Mouse (Mus musculus) heart, adult 2 months (tissue): ENCODE measurements around the gene Tshz2. TPM values are rescaled to one million over a fixed set of nuclear protein-coding genes. Genes with fewer than 3 reads are reported as not detected.

Source experiments
- DNase-seq, 2 experiments: peaks; one replicate each; pipeline ENCODE4 v3.0.0; 2021
- H3K27ac ChIP-seq: fragments of 200-600 bp; 2 replicates; pipeline ENCODE4 v1.8.1; 2022
- H3K27me3 ChIP-seq: fragments of 200-500 bp; 2 replicates; pipeline ENCODE4 v1.6.1; 2012; ENCODE audit warnings: mild to moderate bottlenecking, low read length, inconsistent platforms, mixed read lengths; ENCODE audit not compliant: control insufficient read depth, insufficient read depth
- H3K36me3 ChIP-seq: fragments of 200-500 bp; 2 replicates; pipeline ENCODE4 v1.6.1; 2012; ENCODE audit warnings: low read length, inconsistent platforms; ENCODE audit not compliant: control insufficient read depth, insufficient read depth
- H3K4me1 ChIP-seq: fragments of 200-500 bp; 2 replicates; pipeline ENCODE4 v1.6.1; 2011; ENCODE audit warnings: low read length; ENCODE audit not compliant: control insufficient read depth, insufficient read depth
- H3K4me3 ChIP-seq: fragments of 200-600 bp; 2 replicates; pipeline ENCODE4 v1.8.1; 2022
- H3K79me2 ChIP-seq: fragments of 200-500 bp; replicated peaks from 2 replicates; pipeline ENCODE4 v1.6.1; 2012; ENCODE audit warnings: mild to moderate bottlenecking, inconsistent platforms, low read length, moderate library complexity, mixed read lengths; ENCODE audit not compliant: control insufficient read depth, insufficient read depth
- H3K9ac ChIP-seq: fragments of 200-500 bp; 2 replicates; pipeline ENCODE4 v1.6.1; 2012; ENCODE audit warnings: low read depth, mild to moderate bottlenecking, control low read depth, inconsistent platforms, low read length, mixed read lengths
- CTCF ChIP-seq: fragments of 200-600 bp; IDR thresholded peaks from 2 replicates; pipeline ENCODE4 v1.8.1; 2022; ENCODE audit warnings: antibody characterized with exemption, mild to moderate bottlenecking, moderate library complexity
- EP300 ChIP-seq: fragments of 200-500 bp; IDR thresholded peaks from 2 replicates; pipeline ENCODE4 v1.6.1; 2011; ENCODE audit warnings: low read depth, low read length, control low read depth; ENCODE audit not compliant: insufficient read depth
- POLR2A ChIP-seq: fragments of 200-500 bp; IDR thresholded peaks from 2 replicates; pipeline ENCODE4 v1.6.1; 2011; ENCODE audit warnings: mild to moderate bottlenecking, low read depth, low read length, control low read depth; ENCODE audit not compliant: insufficient read depth
- WGBS: fragments of 180-500 bp; shearing (Covaris S2); methylation state at CpG from one replicate; pipeline ENCODE4 v1.1.7; 2018; 5-methylcytosine and 5-hydroxymethylcytosine counted together
- intact Hi-C: fragments of 180-260 bp; cut with DNase I; formaldehyde crosslinking; loops from one replicate; pipeline ENCODE4 v1.15.1; 2025
- polyA plus RNA-seq: library from polyadenylated mRNA; depleted of rRNA; stranded (reverse); fragments of >200 nt; gene quantifications from 2 replicates; pipeline ENCODE4 v1.2.3, GENCODE M21; 2012
- total RNA-seq, 2 experiments: library from RNA; stranded (reverse); gene quantifications; 2 replicates each; pipeline ENCODE4 v1.2.3; 2021

Tshz2 gene
- total and polyA plus RNA-seq, 3 experiments: 8.2 to 12.9 (median 12.1) TPM

GRCm38 (mm10) chr2:169860895-169861294 lies 228.1 kb downstream of the Tshz2 start:
- Histone ChIP-seq H3K27ac (no peak overlapping the region), H3K9ac (no peak overlapping the region), H3K36me3 (no peaks in the 10 kb centered on the region), H3K4me3 (no peak overlapping the region), H3K4me1 (no peaks in the 10 kb centered on the region), H3K79me2 (no peaks in the 10 kb centered on the region), H3K27me3 (no peaks in the 10 kb centered on the region)
- intact Hi-C loops: no loop called here
- WGBS: 69% methylated on average over 5 of the region's 5 CpGs
- DNase-seq: no peak
- TF ChIP-seq CTCF (no peak), EP300 (no peak), POLR2A (no peak)

DNA sequence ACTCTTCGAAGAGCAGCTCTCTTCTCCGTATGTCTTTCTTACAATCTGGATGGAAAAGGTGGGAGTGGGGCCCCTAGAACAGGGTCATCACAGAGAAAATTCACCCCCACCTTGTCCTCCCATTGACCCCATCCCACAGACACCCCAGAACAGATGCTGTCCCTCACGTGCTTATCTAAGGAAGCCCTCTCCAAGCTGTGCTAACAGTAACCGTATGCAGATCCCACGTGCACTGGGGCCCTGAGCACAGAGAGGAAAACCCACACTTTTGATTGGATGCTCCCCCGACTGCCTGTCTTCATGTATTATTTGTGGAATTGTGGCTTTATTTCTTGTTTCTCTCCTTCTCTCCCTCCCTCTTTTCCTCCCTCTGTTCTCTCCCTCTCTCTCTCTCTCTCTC lies 229.9 kb downstream of the Tshz2 start:
- intact Hi-C loops: no loop called here
- WGBS: 43% methylated on average over 6 of the region's 6 CpGs

DNA sequence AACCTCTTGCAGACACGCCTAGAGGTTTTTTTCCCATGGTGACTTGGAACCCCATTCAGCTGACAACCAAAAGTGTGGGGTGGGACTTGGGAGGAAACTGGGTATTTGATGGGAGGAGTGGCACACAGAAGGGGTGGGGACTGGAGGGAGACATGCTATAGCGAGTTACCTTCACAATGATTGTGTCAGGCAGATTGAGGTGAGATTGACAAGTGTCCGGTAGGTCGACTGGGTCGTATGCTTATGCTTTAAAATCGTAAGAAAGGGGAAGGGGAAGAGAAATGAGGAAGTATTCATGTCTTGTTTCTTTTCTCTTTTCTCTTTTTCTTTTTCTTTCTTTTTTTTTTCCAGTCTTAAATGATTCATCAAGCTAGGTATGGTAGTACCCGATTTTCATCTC lies 236.7 kb downstream of the Tshz2 start:
- no peak for TF ChIP-seq CTCF
- no peak for TF ChIP-seq EP300
- TF ChIP-seq POLR2A: no peak
- Histone ChIP-seq H3K27me3 (no peaks in the 10 kb centered on the region), H3K27ac (no peak overlapping the region), H3K4me3 (no peak overlapping the region), H3K9ac (no peak overlapping the region), H3K79me2 (no peaks in the 10 kb centered on the region), H3K4me1 (no peaks in the 10 kb centered on the region), H3K36me3 (no peaks in the 10 kb centered on the region)
- DNase-seq: no peak
- intact Hi-C loops: no loop called here
- 85% methylated on average over 7 of the region's 7 CpGs for WGBS

More for the DNA sequence above, 229.9 kb downstream of the Tshz2 start:
- Histone ChIP-seq H3K79me2 (no peaks in the 10 kb centered on the region), H3K27me3 (no peaks in the 10 kb centered on the region), H3K27ac (no peak overlapping the region), H3K4me3 (no peak overlapping the region), H3K36me3 (no peaks in the 10 kb centered on the region), H3K9ac (no peak overlapping the region), H3K4me1 (no peaks in the 10 kb centered on the region)
- no peak for TF ChIP-seq EP300
- no peak for TF ChIP-seq CTCF
- TF ChIP-seq POLR2A: no peak
- no peak for DNase-seq

GRCm38 (mm10) chr2:169870503-169870902 lies 237.7 kb downstream of the Tshz2 start:
- no peaks in the 10 kb centered on the region for H3K36me3 ChIP-seq
- no peak for DNase-seq
- H3K4me3 ChIP-seq: no peak overlapping the region
- WGBS: 23% methylated on average over 5 of the region's 5 CpGs
- no peaks in the 10 kb centered on the region for H3K79me2 ChIP-seq
- intact Hi-C loops: no loop called here
- no peaks in the 10 kb centered on the region for H3K27me3 ChIP-seq
- H3K9ac ChIP-seq: no peak overlapping the region
- no peaks in the 10 kb centered on the region for H3K4me1 ChIP-seq
- TF ChIP-seq POLR2A: no peak
- TF ChIP-seq CTCF: no peak
- no peak for TF ChIP-seq EP300
- H3K27ac ChIP-seq: no peak overlapping the region

DNA sequence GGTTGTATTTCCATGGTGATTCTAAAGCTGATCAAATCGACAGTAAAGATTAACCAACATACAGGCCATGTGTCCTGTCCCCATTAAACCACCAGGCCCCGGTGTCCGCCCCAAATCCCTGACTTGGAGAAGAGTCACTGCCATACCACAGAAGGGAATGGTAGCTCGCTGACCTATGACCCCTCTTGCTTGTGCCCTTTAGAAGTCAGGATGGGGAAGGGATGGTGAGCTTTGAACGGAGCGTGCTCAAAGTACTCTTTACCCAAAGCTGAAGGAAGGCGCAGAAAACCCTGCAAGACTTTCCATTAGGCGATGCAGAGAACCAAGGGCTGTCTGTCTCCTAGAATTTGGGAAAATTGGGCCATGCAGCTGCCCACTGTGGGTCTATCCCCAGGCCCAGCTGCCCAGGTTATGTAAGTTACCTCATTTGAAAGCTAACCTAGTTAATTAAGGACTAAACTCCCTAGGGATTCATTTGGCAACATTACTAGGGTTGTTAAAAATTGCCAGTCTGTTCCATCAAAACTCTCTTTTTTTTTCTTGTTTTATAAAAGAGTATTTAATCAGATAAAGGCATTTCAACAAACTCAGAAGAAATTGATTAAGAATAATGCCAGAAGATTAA lies 238.7 kb downstream of the Tshz2 start:
- intact Hi-C loops: no loop called here
- Histone ChIP-seq H3K4me3 (no peak overlapping the region), H3K9ac (no peak overlapping the region), H3K79me2 (no peaks in the 10 kb centered on the region), H3K27ac (no peak overlapping the region), H3K4me1 (no peaks in the 10 kb centered on the region), H3K36me3 (no peaks in the 10 kb centered on the region), H3K27me3 (no peaks in the 10 kb centered on the region)
- DNase-seq: no peak
- TF ChIP-seq EP300 (no peak), POLR2A (no peak), CTCF (no peak)
- 94% methylated on average over 8 of the region's 8 CpGs for WGBS

DNA sequence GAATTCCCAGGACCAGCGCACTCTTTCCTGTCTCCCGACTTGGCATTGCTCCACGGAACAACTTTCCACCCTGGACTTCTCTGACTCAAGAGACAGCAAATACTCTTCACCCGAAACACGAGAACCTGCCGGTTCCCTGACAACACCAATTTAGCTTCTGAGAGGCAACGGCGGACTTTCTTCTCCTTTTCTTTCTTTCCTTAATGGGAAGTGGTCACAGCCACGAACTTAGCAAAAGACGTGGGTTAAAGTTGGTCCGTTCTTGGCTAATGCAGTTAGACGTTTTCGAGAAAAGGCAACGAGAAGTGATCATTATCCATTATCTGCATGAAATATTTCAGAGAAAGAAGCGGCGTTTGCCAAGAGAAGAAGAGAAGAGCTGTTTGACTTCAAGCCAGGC lies 240.6 kb downstream of the Tshz2 start:
- Histone ChIP-seq H3K9ac (no peak overlapping the region), H3K27ac (no peak overlapping the region), H3K4me1 (no peaks in the 10 kb centered on the region), H3K79me2 (no peaks in the 10 kb centered on the region), H3K27me3 (no peaks in the 10 kb centered on the region), H3K36me3 (no peaks in the 10 kb centered on the region), H3K4me3 (no peak overlapping the region)
- WGBS: 66% methylated on average over 16 of the region's 16 CpGs
- DNase-seq: no peak
- TF ChIP-seq EP300 (no peak), CTCF (no peak), POLR2A (no peak)
- intact Hi-C loops: no loop called here
